Mouse (Mus musculus): ENCODE measurements around the gene Fam222a.

The Fam222a gene

GRCm38 (mm10) chr5:114607651-114608050 is 39.8 kb downstream of the Fam222a start:
- DNase-seq (ENCODE audit: low read depth, low spot score) = no peak

GRCm38 (mm10) chr5:114608516-114608915 is 40.7 kb downstream of the Fam222a start:
- peak; percentile 82 for DNase-seq (ENCODE audit: low read depth, low spot score)

DNA sequence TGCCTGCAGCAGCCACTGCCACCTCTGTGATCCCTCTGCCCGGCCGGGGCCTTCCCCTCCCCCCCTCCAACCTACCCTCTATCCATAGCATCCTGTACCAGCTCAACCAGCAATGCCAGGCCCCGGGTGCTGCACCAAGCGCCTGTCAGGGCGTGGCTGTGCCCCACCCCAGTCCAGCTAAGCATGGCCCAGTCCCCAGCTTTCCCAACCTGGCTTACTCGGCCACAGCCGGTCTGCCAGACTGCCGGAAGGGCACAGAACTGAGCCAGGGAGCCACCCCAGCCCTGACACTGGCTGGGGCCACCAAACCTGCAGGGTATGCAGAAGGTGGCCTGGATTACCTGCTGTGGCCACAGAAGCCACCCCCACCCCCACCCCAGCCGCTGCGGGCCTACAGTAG is 43.4 kb downstream of the Fam222a start:
- DNase-seq (ENCODE audit: low read depth, low spot score) = no peak

GRCm38 (mm10) chr5:114611968-114612608 is 44.3 kb downstream of the Fam222a start:
- peak; percentile 55 for DNase-seq (ENCODE audit: low read depth, low spot score)

DNA sequence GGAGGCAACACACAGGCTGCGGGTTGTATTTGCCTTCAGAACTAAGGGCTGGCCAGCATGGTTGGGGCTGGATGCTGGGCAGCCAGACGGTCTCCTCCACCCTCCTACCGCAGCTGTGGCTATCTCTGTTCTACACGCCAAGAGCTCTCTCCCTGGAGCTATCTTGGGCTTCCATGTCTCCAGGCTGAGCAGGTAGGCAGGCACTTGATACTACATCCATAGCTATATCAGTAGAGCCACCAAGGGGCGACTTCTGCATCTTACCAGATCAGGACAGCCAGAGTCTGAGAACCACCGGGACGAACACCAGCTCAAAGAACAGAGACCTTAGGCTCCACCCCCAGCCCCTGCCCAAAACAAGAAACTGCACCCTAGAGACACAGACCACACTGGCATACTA is 47.0 kb downstream of the Fam222a start:
- DNase-seq (ENCODE audit: low read depth, low spot score) = no peak

DNA sequence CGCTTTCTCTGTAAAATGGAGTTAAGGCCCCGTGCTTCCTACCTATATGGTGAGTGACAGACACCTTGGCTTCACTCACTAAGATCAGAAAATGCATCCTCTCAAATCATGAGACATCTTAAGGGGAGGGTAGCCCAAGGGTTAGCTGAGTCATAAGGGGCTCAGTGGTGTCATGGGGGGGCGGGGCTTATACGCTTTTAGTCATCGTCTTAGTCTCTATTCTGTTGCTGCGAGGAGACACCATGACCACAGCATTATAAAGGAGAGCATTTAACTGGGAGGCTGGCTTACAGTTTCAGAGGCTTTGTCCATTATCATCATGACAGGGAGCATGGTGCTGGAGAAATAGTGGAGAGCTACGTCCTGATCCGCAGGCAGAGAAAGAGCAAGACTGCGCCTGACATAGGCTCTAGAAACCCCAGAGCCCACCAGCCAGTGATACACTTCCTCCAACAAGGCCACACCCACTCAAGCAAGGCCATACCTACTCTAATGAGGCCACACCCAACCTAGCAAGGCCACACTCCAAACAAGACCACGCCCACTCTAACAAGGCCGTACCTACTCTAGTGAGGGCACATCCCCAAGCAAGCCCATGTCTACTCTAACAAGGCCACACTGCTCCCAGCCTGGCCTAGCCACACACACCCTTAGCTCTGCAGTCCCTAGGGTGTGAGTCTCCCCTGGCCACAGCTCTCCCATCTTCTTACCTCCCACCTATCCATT is 48.7 kb downstream of the Fam222a start:
- no peak for DNase-seq (ENCODE audit: low read depth, low spot score)

DNA sequence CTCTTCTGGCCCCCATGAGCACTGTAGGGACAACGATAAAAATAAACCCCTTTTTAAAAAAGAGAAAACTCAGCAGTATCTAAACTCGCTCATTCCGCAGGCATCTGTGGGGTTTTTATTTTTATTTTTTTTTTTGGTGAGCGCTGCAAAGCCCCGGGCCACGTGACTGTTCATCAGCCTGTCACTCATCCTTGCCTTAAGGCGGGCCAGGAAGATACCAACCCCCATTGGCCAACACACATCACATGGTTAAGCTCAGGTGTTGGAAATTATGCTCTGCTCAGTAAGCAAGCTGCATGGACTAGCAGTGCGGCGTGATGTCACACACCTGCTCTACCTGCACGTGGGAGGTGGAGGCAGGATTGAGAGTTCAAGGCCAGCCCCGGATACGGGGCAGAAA is 50.0 kb downstream of the Fam222a start:
- no peak for DNase-seq (ENCODE audit: low read depth, low spot score)

- peak; percentile 80 for DNase-seq (ENCODE audit: low read depth, low spot score)
Observed at GRCm38 (mm10) chr5:114618851-114619250, 51.0 kb downstream of the Fam222a start.

DNA sequence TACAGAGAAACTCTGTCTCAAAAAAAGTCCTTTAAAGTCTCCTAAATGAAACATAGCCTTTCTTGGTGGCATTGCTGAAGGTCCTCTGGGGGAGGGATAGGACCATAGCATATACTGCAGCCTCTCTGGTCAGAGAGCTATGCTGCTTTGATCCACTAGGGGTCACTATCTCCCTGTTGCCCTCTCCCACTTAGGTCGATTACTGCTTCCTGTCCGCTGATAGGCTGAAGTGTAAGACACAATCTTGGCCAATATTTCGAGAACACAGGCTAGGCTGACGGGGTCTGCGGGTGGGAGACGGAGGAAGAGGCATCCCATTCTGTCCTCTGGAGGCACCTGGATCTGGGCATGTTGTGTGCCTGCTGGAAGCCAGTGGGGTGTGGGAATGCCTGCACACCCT is 52.5 kb downstream of the Fam222a start:
- no peak for DNase-seq (ENCODE audit: low read depth, low spot score)

DNA sequence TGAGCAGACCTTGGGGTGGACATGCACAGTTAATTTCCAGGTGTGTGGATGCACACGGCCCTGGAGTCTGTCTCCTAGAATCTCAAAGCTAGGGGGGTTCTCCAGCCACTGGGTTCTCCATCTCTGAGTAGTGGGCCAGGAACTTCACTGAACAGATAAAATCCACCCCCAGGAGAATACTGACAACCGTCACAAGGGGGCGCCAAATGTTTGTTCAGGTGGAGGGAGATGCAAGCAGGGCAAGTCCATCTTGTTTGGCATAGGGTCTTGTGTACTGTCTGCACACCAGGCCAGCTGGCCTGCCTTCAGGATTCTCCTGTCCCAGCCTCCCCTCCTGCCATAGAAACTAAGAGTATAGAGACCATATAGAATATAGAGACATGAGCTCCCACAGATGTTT is 57.8 kb downstream of the Fam222a start:
- DNase-seq (ENCODE audit: low read depth, low spot score) = peak; percentile 57

GRCm38 (mm10) chr5:114631336-114631735 is 63.5 kb downstream of the Fam222a start:
- DNase-seq (ENCODE audit: low read depth, low spot score) = no peak

DNA sequence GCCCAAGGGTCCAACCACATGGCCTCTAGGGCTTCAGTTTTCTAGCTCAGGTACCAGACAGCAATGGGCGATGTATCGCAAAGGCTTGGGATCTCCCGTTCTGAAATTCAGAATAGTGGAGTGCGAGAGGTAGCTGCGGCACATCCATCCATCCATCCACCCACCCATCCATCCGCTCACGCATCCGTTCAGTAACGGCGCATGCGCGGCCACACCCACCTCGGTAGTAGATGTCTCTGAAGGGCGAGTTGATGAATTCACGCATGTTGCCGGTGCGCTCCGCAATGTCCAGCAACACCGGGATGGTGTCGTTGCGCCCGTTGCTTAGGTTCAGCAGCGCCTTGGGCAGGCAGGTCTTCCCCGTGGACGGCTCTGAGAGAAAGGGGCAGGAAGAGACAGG is 68.3 kb downstream of the Fam222a start:
- no peak for DNase-seq (ENCODE audit: low read depth, low spot score)

DNA sequence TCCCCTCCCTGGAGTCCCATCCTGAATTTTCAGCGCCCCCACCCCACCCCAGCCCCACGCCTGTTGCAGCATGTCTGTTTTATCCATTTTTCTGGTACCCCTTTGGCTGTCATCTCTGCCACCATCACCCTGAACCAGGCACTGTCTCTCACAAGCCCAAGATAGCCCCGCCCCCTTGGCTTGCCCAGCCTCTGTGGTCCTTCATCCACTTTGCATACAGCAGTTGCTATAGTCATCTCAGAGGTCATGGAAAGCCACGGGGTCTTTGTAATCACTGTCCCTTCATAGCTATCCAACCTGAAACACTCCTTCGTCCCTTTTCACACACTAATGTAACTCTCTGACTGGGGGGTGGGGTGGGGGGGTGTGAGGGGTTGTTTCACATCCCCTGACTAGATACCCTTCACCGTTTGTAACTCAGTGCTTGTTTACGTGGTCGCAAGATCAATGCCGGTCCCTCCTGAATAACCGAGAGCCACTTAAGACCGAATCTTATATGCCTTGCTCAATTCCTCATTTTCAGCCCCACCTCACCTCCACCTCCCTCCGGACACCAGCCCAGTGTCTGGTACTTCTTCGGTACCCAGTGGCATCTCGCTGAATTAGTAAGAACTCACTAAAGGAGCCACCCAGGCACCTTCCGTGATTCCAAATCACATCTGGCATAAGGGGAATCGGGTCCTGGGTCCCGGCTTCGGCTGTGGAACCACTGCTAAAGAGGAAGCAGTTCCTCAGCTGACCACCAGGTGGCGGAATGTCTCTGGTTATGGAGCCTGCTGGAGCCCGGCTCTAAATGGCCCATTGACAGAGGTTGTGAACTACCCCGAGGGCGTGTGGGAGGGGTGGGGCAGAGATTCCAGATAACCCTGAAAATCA is 71.2 kb downstream of the Fam222a start:
- peak; percentile 91 for DNase-seq (ENCODE audit: low read depth, low spot score)

DNA sequence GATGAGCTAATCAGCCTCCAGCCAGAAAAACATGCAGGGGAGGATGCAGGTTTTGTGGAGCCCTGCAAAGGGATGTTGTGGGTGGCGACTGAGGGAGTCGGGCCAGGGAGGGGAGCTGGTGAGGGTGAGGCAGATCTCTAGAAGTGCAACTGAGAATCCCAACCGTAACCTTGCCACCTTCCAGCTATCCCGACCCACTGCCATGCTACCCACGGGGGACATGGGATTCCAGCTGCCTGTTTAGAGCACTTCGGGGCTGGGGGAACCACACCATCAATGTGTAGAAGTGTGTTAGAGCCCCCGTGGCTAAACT is 71.8 kb downstream of the Fam222a start:
- no peak for DNase-seq (ENCODE audit: low read depth, low spot score)

DNA sequence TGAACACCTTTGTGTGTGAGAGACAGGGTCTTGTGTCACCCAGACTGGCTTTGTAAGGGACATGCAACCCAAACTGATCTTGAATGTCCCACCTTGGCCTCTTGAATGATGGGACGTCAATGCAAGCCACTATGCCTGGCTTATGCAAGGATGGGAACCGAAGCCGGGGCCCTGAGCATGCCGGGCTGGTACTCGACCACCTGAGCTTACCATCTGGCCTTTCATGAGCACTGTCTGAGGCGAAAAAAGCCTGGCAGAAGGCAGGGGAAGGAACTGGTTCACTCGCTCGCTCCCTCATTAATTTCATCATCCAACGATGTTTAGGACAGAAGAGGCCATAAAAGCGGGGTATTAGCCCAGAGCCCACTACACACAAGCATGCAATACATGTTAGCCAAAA is 73.0 kb downstream of the Fam222a start:
- no peak for DNase-seq (ENCODE audit: low read depth, low spot score)

DNA sequence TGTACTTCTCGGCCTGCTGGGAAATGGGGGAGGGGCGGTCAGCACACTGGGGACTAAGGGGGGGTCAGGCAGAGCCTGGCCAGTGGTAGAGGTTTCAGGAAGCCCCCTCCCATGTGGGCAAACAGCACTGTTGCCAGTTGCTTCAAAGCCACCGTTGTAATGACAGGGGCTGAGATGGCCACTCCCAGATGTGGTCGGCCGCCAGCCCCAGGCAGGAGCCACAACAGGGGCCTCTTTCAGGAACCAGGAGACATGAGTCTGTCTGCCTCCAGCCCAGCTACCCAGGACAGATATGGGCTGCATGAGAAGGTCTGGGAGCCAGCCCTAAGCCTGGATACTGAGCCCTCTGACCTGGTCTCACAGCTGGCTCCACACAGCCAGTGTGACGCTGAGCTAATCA is 77.1 kb downstream of the Fam222a start:
- DNase-seq (ENCODE audit: low read depth, low spot score) = no peak

DNA sequence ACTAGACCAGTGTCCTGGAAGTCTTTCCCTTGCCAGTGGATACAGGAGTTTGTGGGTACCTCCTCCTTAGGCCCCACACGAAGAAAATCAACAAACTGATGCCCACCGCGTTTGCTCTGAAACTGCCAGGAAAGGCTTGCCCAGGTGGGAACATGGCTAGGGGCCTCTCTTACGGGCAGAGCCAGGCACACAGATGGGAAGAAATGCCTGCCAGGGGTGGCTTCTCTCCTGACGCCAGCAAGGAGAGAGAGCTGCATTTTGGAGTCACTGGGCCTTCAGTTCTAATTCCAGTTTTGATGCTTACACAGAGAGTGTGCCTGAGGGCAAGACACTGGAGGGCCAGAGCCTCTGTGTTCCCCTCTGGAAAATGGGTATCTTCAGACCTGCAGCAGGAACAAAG is 78.1 kb downstream of the Fam222a start:
- no peak for DNase-seq (ENCODE audit: low read depth, low spot score)

- DNase-seq (ENCODE audit: low read depth, low spot score) = peak; percentile 54
Observed at GRCm38 (mm10) chr5:114647211-114647974, 79.6 kb downstream of the Fam222a start.

GRCm38 (mm10) chr5:114648728-114649311 is 81.0 kb downstream of the Fam222a start:
- DNase-seq (ENCODE audit: low read depth, low spot score) = no peak

GRCm38 (mm10) chr5:114651002-114651401 is 83.2 kb downstream of the Fam222a start:
- DNase-seq (ENCODE audit: low read depth, low spot score) = no peak

DNA sequence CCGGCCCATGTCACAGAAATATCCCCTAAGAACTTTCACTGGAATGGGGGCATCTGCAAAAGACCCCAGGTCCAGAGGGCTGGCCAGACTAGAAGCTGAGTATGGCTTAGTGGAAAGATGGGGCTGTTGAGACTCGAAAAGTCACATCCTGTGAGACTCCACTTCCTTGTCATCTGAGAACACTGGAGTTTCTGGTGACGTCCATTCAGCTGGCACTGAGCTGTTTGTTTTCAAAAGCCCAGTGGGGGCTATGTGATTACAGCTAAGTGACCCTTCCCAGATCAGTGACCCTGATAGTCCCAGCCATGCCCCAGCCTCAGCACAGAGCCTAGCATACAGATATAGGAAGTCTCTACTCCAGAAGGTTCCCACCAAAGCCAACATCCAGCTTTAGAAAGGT is 83.6 kb downstream of the Fam222a start:
- no peak for DNase-seq (ENCODE audit: low read depth, low spot score)
